16 mouse cellular contexts compared by ENCODE assay signal in genomic region chr4:107544843-107545242, GRCm38 (mm10).
"Had no signal": no experiment of that assay in that cellular context is flagged by ENCODE, and none has a peak within 500 bp of the region (broad histone marks: within the 10 kb centered on the region; RNA-seq: fewer than 3 reads in every experiment).

No protein-coding gene starts in this region.

- H3K9me3 ChIP-seq: limb, embryonic 15.5 days; midbrain, embryonic 12.5 days; neural tube, embryonic 13.5 days had no signal

- H3K9ac ChIP-seq: limb, embryonic 15.5 days; liver, embryonic 14.5 days; midbrain, embryonic 12.5 days; neural tube, embryonic 13.5 days had no signal

- H3K4me3 ChIP-seq: limb, embryonic 15.5 days; midbrain, embryonic 12.5 days; neural tube, embryonic 13.5 days had no signal

- DNase-seq: layer of hippocampus, adult 9-11 months; layer of hippocampus, postnatal 36 days; lung, adult 18-20 months; lung, postnatal 14 days; retina, postnatal 1 day; right cerebral cortex, postnatal 4 days; spleen, adult 18-20 months; thymus, postnatal 36 days had no signal

- H3K4me2 ChIP-seq: limb, embryonic 15.5 days; midbrain, embryonic 12.5 days; neural tube, embryonic 13.5 days had no signal

- H3K36me3 ChIP-seq: limb, embryonic 15.5 days; midbrain, embryonic 12.5 days; neural tube, embryonic 13.5 days had no signal

- H3K27me3 ChIP-seq: limb, embryonic 15.5 days; midbrain, embryonic 12.5 days; neural tube, embryonic 13.5 days had no signal

- ATAC-seq: hindbrain, embryonic 16.5 days; inflammation-experienced regulatory T-cells, adult 6 months; intestine, postnatal 0 days; midbrain, embryonic 16.5 days had no signal

- H3K27ac ChIP-seq: limb, embryonic 15.5 days; liver, embryonic 14.5 days; midbrain, embryonic 12.5 days; neural tube, embryonic 13.5 days had no signal

- H3K4me1 ChIP-seq: midbrain, embryonic 12.5 days had no signal
